Mouse (Mus musculus) CD4-positive helper T cell, adult 2 months (primary cell): ENCODE measurements around the gene Rdh16f1.
"Not testable (repeated sequence)": the region's sequence is repeated elsewhere in the genome, so short reads cannot be mapped to it uniquely, and the experiment has no call there.

Experiments
- DNase-seq: peaks from one replicate; pipeline ENCODE4 v3.0.0-alpha.2; 2012; ENCODE audit warnings: low read depth, missing footprints, low spot score

Rdh16f1 gene

DNA sequence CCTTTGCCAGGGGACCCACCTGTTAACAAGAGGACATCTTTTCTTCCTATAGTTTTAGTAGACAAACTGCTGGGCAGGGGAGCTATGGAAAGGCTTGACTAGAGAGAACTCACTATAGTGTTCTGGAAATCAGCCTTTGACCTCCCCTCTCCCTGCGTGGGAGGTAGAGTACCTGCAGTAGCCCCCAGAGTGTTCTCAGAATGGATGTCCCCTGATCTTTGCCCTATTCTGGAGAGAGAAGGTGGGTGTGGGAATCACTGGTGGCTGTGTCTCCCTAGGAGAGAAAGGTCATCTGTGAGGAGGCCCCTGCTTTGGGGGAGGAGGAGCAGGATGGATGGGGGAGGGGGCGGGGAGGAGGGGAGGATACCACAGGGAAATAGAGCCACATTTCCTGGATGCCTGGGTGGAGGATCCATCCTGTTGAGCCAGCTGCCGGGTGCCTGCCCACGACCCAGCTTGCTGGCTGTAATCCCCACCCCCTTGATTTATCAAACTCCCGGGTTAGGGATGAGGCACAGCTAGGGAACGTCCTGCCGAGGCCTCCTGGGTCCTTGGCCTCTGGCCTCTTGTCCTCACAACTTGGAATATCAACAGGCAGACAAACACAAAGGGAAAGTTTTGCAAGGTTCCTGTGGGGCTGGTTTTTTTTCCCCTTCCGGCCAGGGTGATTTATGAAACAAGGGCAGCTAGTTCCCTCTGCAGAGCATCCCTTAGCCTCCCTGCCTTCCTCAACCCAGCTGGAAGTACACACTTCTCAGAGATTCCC is 10.6 kb upstream of the Rdh16f1 start:
- no peak for DNase-seq

- no peak for DNase-seq
Observed at GRCm38 (mm10) chr10:127750136-127750777, 9.3 kb upstream of the Rdh16f1 start.

GRCm38 (mm10) chr10:127751548-127751947 is 8.0 kb upstream of the Rdh16f1 start, which contains the start of gene Gpr182:
TSS of gene Gpr182 (minus strand) at chr10:127751732.
- DNase-seq: no peak

GRCm38 (mm10) chr10:127754566-127755166 is 4.9 kb upstream of the Rdh16f1 start:
- DNase-seq: no peak

GRCm38 (mm10) chr10:127755246-127755645 is 4.3 kb upstream of the Rdh16f1 start:
- DNase-seq: no peak

DNA sequence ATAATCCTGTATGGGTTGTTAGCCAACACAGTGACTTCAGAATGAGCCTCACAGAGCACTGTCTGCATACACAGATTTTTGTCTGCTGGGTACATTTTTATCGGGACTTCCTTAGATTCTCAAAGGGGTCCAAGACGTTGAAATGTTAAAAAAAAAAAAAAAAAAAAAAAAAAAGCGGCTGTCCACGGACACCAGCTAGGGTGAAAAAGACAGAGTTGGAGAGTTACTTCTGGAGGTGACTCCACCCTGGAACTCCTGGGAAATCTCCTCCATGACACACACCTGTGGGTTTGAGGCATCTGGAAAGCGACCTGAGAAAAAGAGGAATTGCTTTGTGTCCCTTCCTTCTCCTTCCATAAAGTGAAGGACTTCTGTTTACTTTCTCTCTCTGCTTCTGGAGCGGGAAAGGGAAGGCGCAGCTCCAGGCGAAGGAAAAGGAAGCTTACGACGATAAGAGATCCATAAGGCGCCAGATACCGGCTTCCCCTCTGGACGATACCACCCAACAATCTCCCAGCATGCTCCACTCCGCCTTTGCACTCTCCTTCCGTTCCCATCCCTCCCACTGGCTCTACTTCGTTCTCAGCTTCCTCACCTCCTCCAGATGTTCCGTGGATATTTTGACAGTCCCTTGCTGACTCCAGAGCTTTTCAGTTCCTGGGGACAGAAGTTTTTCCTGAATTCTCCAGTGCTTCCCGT is 3.7 kb upstream of the Rdh16f1 start:
- DNase-seq: no peak

GRCm38 (mm10) chr10:127762926-127763325 is 3.3 kb downstream of the Rdh16f1 start:
- DNase-seq: not testable (repeated sequence)

DNA sequence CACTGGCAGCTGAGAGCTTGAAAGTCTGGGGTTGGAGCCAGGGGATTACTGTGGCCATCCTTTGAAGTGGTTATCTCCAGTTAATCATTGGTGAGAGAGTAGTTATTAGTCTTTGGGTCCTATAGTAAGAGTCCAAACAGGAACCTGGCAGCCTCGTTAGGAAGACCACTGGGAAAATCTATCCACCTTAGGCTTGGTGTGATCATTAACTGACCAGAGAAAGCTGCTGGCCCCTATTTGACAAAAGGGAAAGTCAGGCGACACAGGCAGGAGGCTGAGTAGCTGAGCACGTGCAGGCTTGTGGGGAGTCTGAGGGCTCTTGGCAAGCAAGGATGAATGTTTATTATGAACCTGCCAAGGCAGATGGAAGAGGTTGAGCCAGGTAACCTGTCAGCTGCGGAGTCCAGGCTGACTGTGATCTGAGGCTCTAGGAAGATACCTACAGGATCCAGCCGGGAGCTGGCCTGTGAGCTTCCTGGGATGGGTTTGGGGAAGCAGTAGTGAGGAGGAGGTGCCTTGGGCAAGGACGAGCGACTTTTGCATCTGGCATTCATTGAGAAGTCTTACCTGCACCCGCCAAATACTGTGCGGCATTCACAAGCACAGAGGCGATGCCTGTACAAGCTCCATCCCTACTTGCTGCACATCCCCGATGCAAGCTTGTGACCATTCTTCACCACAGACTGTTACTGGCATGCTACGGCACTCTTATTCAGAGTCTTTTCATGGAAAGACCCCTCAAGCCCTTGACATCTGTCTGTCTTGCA is 4.5 kb downstream of the Rdh16f1 start:
- no peak for DNase-seq

DNA sequence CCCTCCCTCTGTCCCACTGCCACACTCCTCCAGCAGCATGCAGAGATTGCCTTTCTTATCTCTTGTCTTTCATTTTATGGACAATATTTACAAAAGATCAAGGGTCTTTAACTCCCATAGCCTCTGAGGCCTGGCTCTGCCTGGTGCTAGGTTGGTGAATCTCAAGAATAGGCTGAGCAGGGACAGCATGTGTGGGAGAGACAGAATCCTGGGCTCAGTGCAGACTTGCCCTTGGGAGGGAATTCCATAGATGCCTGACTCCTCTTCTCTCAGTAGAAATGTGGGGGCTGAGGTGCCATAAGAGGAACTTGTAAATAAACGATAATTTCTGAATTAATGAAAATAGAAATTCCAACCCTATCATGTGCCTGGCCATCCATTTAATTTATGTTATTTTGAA is 7.0 kb downstream of the Rdh16f1 start:
- DNase-seq: no peak

DNA sequence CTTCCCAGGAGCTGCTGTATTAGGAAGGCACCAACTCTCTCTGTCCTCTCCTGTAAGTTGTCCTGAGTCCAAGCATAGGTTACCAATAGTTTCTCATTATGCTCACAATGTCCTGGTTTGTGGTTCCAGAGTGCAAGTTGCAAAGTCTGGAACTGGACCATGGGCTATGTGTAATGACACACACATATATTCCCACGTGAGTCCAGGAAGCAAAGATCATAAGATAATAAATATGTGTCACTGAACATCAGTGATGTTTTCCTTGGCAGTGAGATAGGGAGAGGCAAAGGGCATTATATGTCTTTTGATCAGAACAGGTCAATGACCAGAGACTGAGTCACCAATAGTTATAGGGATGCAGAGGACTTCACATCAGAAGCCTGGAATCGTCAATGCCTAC is 16.4 kb downstream of the Rdh16f1 start, which contains the start of gene Rdh9:
Gene Rdh9, plus strand, starts transcription at position 376 of the 400 bp plus-strand sequence.
- DNase-seq: no peak

DNA sequence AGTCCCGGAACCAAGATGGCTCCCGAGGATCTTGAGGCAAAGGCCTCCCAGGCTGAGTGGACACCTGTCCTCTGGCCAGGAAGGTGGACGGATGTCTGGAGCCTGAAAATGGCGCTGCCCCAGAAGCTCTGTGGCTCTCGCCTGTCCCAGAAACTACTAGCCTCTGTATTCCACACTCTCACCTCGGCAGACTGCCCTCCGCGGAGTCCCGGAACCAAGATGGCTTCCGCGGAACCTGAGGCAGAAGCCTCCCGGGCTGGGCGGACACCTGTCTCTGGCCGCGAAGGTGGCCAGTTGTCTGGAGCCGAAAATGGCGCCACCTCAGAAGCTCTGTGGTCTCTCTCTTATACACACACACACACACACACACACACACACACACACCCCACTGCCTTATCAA is 22.7 kb downstream of the Rdh16f1 start:
- DNase-seq: not testable (repeated sequence)

DNA sequence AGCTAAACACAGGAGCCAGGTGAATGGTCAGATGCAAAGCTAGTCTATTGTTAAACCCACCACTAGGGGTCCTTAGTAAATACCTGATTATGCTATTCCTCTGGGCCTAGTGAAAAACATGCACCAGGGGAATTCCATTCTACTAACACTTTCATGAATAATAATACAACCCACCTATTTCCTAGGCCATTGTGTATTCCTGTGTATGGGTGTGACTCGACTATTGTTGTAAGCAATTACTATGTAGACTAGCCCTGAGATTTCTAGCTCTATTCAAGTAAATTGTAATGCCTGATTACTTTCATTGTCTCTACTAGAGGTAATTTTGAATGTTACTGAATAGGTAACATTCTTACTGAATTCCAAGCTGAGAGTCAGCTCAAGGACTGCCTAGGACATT is 25.8 kb downstream of the Rdh16f1 start:
- not testable (repeated sequence) for DNase-seq

DNA sequence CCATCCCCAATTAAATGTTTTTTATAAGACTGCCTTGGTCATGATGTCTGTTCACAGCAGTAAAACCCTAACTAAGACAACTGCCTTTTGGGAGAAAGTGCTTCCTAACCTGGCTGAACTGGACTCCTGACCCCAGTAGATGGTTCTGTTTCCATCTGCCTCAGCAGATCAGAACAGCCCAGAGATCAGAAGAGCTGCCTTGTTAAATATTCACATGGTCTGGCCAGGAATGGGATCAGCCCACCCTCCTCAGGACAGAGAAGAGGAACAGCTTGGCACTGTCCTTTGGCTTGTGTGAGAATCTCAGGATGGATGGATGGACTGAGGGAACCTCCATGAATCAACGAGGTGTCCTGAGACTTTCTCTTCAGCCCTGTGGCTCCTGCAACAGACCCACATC is 39.7 kb downstream of the Rdh16f1 start:
- no peak for DNase-seq

GRCm38 (mm10) chr10:127800891-127801290 is 41.3 kb downstream of the Rdh16f1 start, which contains the start of gene Rdh16:
TSS of gene Rdh16 (plus strand) at chr10:127801152.
- no peak for DNase-seq

DNA sequence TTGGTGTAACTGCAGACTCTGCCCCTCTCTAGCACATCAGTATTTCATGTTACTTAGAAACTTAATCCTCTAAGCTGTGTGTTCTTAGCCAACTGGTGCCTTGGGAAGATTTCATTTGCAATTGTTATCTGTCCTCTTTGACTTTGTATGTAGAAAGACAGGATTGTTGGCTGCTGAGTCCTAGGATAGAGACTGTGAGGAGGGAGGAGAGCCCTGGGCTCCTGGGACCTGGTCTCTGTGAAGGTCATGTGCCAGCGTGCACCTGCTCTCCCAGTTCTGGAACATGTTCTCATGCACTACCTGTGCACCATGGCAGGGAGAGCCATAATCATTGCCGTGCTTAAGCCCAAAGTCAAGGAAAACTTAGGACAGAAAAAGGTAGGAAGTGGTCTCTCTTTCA is 42.0 kb downstream of the Rdh16f1 start:
- no peak for DNase-seq

DNA sequence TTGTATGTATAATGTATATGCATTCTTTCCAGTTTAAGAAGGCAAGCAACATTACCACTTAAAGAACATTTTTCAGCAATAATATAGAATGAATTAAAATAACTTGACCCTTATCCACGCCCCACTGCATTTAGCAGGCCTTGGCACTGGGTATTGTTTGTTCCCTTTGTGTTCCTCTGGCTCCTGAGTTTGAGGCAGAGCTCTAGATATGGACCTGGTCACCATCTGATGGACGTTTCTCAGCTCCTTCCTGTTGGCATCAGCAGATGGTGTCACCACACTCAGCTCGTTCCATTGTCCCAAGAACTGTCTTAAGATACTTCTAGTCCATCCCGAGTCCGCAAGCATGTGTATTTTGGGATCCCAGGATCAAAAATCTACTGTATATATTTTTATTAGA is 42.6 kb downstream of the Rdh16f1 start:
- DNase-seq: no peak

GRCm38 (mm10) chr10:127804416-127804815 is 44.8 kb downstream of the Rdh16f1 start:
- no peak for DNase-seq

GRCm38 (mm10) chr10:127815888-127816287 is 56.3 kb downstream of the Rdh16f1 start:
- no peak for DNase-seq

GRCm38 (mm10) chr10:127817268-127817910 is 57.8 kb downstream of the Rdh16f1 start:
- not testable (repeated sequence) for DNase-seq

DNA sequence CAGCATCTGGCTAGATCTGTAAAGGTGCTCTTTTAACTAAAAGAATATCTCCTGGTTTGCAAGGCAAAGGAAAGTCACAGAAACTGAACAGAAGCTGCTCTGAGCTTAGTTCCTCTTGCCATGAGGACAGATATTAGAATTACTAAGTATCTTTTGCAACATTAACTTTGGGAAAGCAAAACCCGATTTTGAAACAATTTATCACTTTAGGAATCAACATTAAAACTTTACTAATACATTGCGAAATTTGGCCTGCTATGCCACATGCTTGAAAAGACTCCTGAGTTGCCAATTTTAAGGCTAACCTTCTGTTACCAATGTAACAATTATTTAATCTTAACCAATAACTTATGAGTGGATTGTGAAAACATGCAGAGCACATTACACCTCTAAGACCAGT is 62.2 kb downstream of the Rdh16f1 start:
- DNase-seq: not testable (repeated sequence)

GRCm38 (mm10) chr10:127825386-127825785 is 65.8 kb downstream of the Rdh16f1 start:
- no peak for DNase-seq
